Mouse (Mus musculus): ENCODE data around the gene Sstr4. TPM values are rescaled to one million over a fixed set of nuclear protein-coding genes. Genes with fewer than 3 reads are reported as not detected.
A peak's percentile ranks its signal among the peaks of the same experiment; 100 is the strongest.

The Sstr4 gene
- polyA plus RNA-seq, 1 experiment from 2014 or later, result 2.5 TPM

GRCm38 (mm10) chr2:148442710-148443109, 47.6 kb downstream of the Sstr4 start:
- 0 out of 2 replicates have a peak overlapping the region, but pooled peaks have one; percentile 5 for H3K4me3 ChIP-seq (ENCODE audit: low read depth, low read length)
- no peaks in the 10 kb centered on the region for H3K36me3 ChIP-seq (replicated peaks; ENCODE audit: control insufficient read depth, insufficient read depth, low read depth, low read length)
- WGBS, result 82% methylated on average over 4 of the region's 4 CpGs
- H3K27me3 ChIP-seq (ENCODE audit: control insufficient read depth, insufficient read depth, low read length), result no peaks in the 10 kb centered on the region
- ATAC-seq (replicated peaks; ENCODE audit: insufficient number of reproducible peaks, low FRiP score, low TSS enrichment, low read depth), result no peak
- H3K4me2 ChIP-seq (ENCODE audit: low read depth, low read length), result no peak overlapping the region
- H3K27ac ChIP-seq (replicated peaks; ENCODE audit: low read depth, low read length), result no peak overlapping the region
- DNase-seq (ENCODE audit: low spot score), result no peak
- H3K4me1 ChIP-seq (ENCODE audit: control insufficient read depth, insufficient read depth, low read length), result 0 out of 2 replicates have a peak, but pooled peaks cover 3% of the 10 kb centered on the region
- H3K9me3 ChIP-seq (replicated peaks; ENCODE audit: control insufficient read depth, low read length), result no peaks in the 10 kb centered on the region
- H3K9ac ChIP-seq (replicated peaks; ENCODE audit: low read length), result no peak overlapping the region

DNA sequence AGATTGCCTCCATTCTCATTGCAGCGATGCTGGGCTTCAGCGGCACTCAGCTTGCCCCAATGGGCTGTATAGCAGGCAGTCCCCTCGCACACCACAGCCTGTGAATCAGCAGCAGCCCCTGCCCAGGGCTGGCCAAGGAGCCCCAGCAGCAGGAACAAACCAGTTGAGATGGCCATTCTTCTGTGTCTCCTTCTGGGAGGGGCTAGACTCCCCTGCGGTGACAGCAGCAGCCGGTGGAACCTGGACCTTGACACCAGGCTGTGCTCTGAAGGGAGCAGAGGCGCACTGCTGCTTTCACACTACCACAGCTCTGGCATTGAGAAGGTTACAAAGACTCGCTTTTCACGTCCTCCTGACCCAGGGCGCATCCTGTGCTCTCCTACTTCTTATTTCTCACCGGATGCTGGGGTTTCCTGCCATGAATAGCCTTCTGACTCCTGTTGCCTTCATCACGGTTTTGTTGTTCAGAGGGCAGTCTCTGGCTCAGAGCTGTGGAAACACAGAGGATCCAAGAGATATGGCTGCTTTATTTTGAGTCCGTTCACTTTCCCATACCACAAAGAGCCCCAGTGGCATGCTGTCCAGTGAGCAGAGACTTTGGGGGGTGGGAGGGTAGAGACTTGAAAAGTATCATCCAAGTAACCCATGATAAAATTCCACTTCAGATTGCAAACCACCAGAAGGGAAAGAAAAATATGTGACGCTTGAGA, 48.3 kb downstream of the Sstr4 start, which contains the start of gene Cd93:
Gene Cd93, minus strand, starts transcription at position 315 of the 710 bp plus-strand sequence.
- no peak for DNase-seq (ENCODE audit: low spot score)
- Histone ChIP-seq H3K27ac (replicated peaks; ENCODE audit: low read depth, low read length) (peak within 1 kb of the TSS; percentile 35; the same call in 1 of the 2 replicates), H3K27me3 (ENCODE audit: control insufficient read depth, insufficient read depth, low read length) (no peaks in the 10 kb centered on the region), H3K4me2 (ENCODE audit: low read depth, low read length) (no peak within 1 kb of the TSS), H3K4me3 (ENCODE audit: low read depth, low read length) (peak within 1 kb of the TSS; percentile 5; the same call in 1 of the 2 replicates), H3K9me3 (replicated peaks; ENCODE audit: control insufficient read depth, low read length) (no peaks in the 10 kb centered on the region), H3K4me1 (ENCODE audit: control insufficient read depth, insufficient read depth, low read length) (0 out of 2 replicates have a peak, but pooled peaks cover 3% of the 10 kb centered on the region), H3K36me3 (replicated peaks; ENCODE audit: control insufficient read depth, insufficient read depth, low read depth, low read length) (no peaks in the 10 kb centered on the region), H3K9ac (replicated peaks; ENCODE audit: low read length) (0 out of 2 replicates have a peak within 1 kb of the TSS, but pooled peaks have one; percentile 9)
- no peak for ATAC-seq (replicated peaks; ENCODE audit: insufficient number of reproducible peaks, low FRiP score, low TSS enrichment, low read depth)
- 49% methylated on average over 13 of the region's 13 CpGs for WGBS

GRCm38 (mm10) chr2:148444472-148444871, 49.3 kb downstream of the Sstr4 start:
- Histone ChIP-seq H3K4me1 (ENCODE audit: control insufficient read depth, insufficient read depth, low read length) (0 out of 2 replicates have a peak, but pooled peaks cover 3% of the 10 kb centered on the region), H3K27ac (replicated peaks; ENCODE audit: low read depth, low read length) (no peak overlapping the region), H3K4me2 (ENCODE audit: low read depth, low read length) (no peak overlapping the region), H3K27me3 (ENCODE audit: control insufficient read depth, insufficient read depth, low read length) (no peaks in the 10 kb centered on the region), H3K4me3 (ENCODE audit: low read depth, low read length) (no peak overlapping the region), H3K36me3 (replicated peaks; ENCODE audit: control insufficient read depth, insufficient read depth, low read depth, low read length) (no peaks in the 10 kb centered on the region), H3K9ac (replicated peaks; ENCODE audit: low read length) (no peak overlapping the region), H3K9me3 (replicated peaks; ENCODE audit: control insufficient read depth, low read length) (no peaks in the 10 kb centered on the region)
- no peak for ATAC-seq (replicated peaks; ENCODE audit: insufficient number of reproducible peaks, low FRiP score, low TSS enrichment, low read depth)
- no peak for DNase-seq (ENCODE audit: low spot score)
- 66% methylated on average over 1 of the region's 1 CpGs for WGBS

GRCm38 (mm10) chr2:148445616-148446015, 50.5 kb downstream of the Sstr4 start:
- ATAC-seq (replicated peaks; ENCODE audit: insufficient number of reproducible peaks, low FRiP score, low TSS enrichment, low read depth), result no peak
- 92% methylated on average over 1 of the region's 1 CpGs for WGBS

More at GRCm38 (mm10) chr2:148445616-148446015, 50.5 kb downstream of the Sstr4 start:
- Histone ChIP-seq H3K4me3 (ENCODE audit: low read depth, low read length) (no peak overlapping the region), H3K9ac (replicated peaks; ENCODE audit: low read length) (no peak overlapping the region), H3K9me3 (replicated peaks; ENCODE audit: control insufficient read depth, low read length) (no peaks in the 10 kb centered on the region), H3K36me3 (replicated peaks; ENCODE audit: control insufficient read depth, insufficient read depth, low read depth, low read length) (no peaks in the 10 kb centered on the region), H3K4me1 (ENCODE audit: control insufficient read depth, insufficient read depth, low read length) (0 out of 2 replicates have a peak, but pooled peaks cover 3% of the 10 kb centered on the region), H3K27me3 (ENCODE audit: control insufficient read depth, insufficient read depth, low read length) (no peaks in the 10 kb centered on the region), H3K27ac (replicated peaks; ENCODE audit: low read depth, low read length) (no peak overlapping the region), H3K4me2 (ENCODE audit: low read depth, low read length) (no peak overlapping the region)
- DNase-seq (ENCODE audit: low spot score), result no peak

Other genes with a start within 250 kb of the Sstr4 start
- 12.9 and 13.8 TPM in 2 replicates for gene Thbd, start 12.8 kb downstream of the Sstr4 start, polyA plus RNA-seq (2014; fragmentation: Nextera tagmentation; extraction: Ambion mirVana)
- gene Cd93, start 48.2 kb downstream of the Sstr4 start, polyA plus RNA-seq (2014; fragmentation: Nextera tagmentation; extraction: Ambion mirVana), result 7.2 and 7.4 TPM in 2 replicates